Mouse (Mus musculus) CH12.LX (cell line): Measurements from ENCODE around the gene Gm17268.

ENCODE experiments used
- CHD2 ChIP-seq: IDR thresholded peaks from 2 replicates; pipeline ENCODE4 v1.6.1; 2011; ENCODE audit warnings: low read length, improper control_type of control experiment
- CTCF ChIP-seq, 2 experiments: IDR thresholded peaks in 1 of 2; conservative IDR thresholded peaks in 1 of 2; 2 replicates each; pipeline ENCODE4 v1.5.1; 2011 to 2012; ENCODE audit warnings: low read depth in 2 of 2, low read length in 2 of 2, improper control_type of control experiment in 1 of 2, inconsistent platforms in 1 of 2, mild to moderate bottlenecking in 1 of 2, moderate library complexity in 1 of 2
- MAFK ChIP-seq: IDR thresholded peaks from 2 replicates; pipeline ENCODE4 v1.6.1; 2011; ENCODE audit warnings: low read length, improper control_type of control experiment; ENCODE audit not compliant: insufficient replicate concordance
- MAZ ChIP-seq: IDR thresholded peaks from 2 replicates; pipeline ENCODE4 v1.6.1; 2012; ENCODE audit warnings: low read depth, mild to moderate bottlenecking, inconsistent platforms, low read length, improper control_type of control experiment, moderate library complexity
- MXI1 ChIP-seq: IDR thresholded peaks from 2 replicates; pipeline ENCODE4 v1.6.1; 2011; ENCODE audit warnings: mild to moderate bottlenecking, low read depth, low read length, improper control_type of control experiment
- MYC ChIP-seq: IDR thresholded peaks from 2 replicates; pipeline ENCODE4 v1.6.1; 2011; ENCODE audit warnings: low read depth, mild to moderate bottlenecking, improper control_type of control experiment, low read length
- POLR2A ChIP-seq: IDR thresholded peaks from 2 replicates; pipeline ENCODE4 v1.6.1; 2011; ENCODE audit warnings: low read depth, mild to moderate bottlenecking, improper control_type of control experiment, low read length
- POLR2AphosphoS2 ChIP-seq: IDR thresholded peaks from 2 replicates; pipeline ENCODE4 v1.6.1; 2011; ENCODE audit warnings: low read depth, low read length, improper control_type of control experiment
- TCF12 ChIP-seq: IDR thresholded peaks from 2 replicates; pipeline ENCODE4 v1.6.1; 2014; ENCODE audit warnings: low read depth, mild to moderate bottlenecking, inconsistent platforms, low read length, improper control_type of control experiment
- ZNF384 ChIP-seq: IDR thresholded peaks from 2 replicates; pipeline ENCODE4 v1.6.1; 2012; ENCODE audit warnings: low read depth, low read length, improper control_type of control experiment, inconsistent platforms

DNA sequence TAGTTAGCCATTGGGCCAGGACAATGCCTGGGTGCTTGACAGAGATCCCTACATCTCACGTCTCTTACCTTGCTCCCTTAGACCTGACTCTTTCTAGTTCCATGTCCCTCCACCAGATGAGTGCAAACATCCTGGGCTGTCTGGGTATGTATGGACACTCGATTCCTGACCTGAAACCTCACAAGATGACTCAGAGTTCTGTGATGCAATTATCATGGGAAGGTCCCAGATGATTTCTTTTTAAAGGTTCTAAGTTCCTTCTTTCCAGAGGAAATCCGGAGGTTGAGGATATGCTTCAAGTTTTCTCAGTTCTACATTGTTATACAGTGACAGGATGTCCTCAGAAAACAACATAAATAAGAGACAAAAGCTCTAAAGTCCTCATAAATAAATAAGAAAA is 42.5 kb upstream of the Gm17268 start:
- no peak for TF ChIP-seq ZNF384
- no peak for TF ChIP-seq TCF12
- TF ChIP-seq POLR2AphosphoS2: no peak
- TF ChIP-seq MYC: no peak
- no peak for TF ChIP-seq CTCF (conservative IDR thresholded peaks at IDR 0.05 in 1 of 2, IDR thresholded peaks at IDR 0.05 in 1 of 2; ENCODE audit: low read depth in 2 of 2, low read length in 2 of 2)
- no peak for TF ChIP-seq CHD2
- TF ChIP-seq MAZ: no peak
- TF ChIP-seq POLR2A: no peak
- TF ChIP-seq MAFK: no peak
- no peak for TF ChIP-seq MXI1
